In genomic region chr3:41081474-41082301, GRCm38 (mm10) we compare ENCODE assay signal across 7 mouse cellular contexts. TPM values are rescaled to one million over a fixed set of nuclear protein-coding genes. Genes with fewer than 3 reads are reported as not detected.
DNase-seq lines count a peak whose midpoint lies in the region; ATAC-seq and TF ChIP-seq lines count a peak whose summit lies in the region.

No protein-coding gene starts in this region.

- H3K4me2 ChIP-seq in embryonic facial prominence, embryonic 14.5 days (ENCODE audit: low read depth, low read length) = peak overlapping the region; percentile 71
- peak overlapping the region; percentile 72 for H3K4me2 ChIP-seq in limb, embryonic 14.5 days (replicated peaks; ENCODE audit: low read depth, low read length, severe bottlenecking)
- peak overlapping the region; percentile 92 for H3K4me2 ChIP-seq in midbrain, postnatal 0 days (ENCODE audit: low read depth, low read length, poor library complexity, severe bottlenecking)

- peak; percentile 65 for DNase-seq in MEL-GATA-1-ER (ENCODE audit: extremely low read depth, low read depth)
- peak; percentile 74 for DNase-seq in embryonic facial prominence, embryonic 14.5 days (ENCODE audit: low spot score)
- peak; percentile 44 for DNase-seq in hindbrain, embryonic 10.5 days (ENCODE audit: low spot score)
- peak; percentile 43 for DNase-seq in limb, embryonic 14.5 days (ENCODE audit: low spot score)
- DNase-seq in midbrain, postnatal 0 days (ENCODE audit: low spot score) = no peak
- no peak for DNase-seq in layer of hippocampus, adult 9-10 months (ENCODE audit: low spot score)

- H3K79me2 ChIP-seq in C2C12 (ENCODE audit: control insufficient read depth, insufficient read depth) = peaks cover 67% of the 10 kb centered on the region

- TF ChIP-seq CTCF in C2C12 (IDR thresholded peaks at IDR 0.05; ENCODE audit: control insufficient read depth, insufficient read depth, insufficient read length) = no peak
- no peak for TF ChIP-seq CTCF in midbrain, postnatal 0 days (IDR thresholded peaks at IDR 0.05)

- peak overlapping the region; percentile 91 for H3K27ac ChIP-seq in embryonic facial prominence, embryonic 14.5 days (replicated peaks; ENCODE audit: low read depth, low read length)
- peak overlapping the region; percentile 94 for H3K27ac ChIP-seq in hindbrain, embryonic 10.5 days
- peak overlapping the region; percentile 77 for H3K27ac ChIP-seq in limb, embryonic 14.5 days (replicated peaks; ENCODE audit: low read depth, low read length)
- no peak overlapping the region for H3K27ac ChIP-seq in midbrain, postnatal 0 days (ENCODE audit: low read depth, low read length)

- no peaks in the 10 kb centered on the region for H3K9me3 ChIP-seq in embryonic facial prominence, embryonic 14.5 days (ENCODE audit: control insufficient read depth, low read length)
- H3K9me3 ChIP-seq in hindbrain, embryonic 10.5 days = no peaks in the 10 kb centered on the region
- H3K9me3 ChIP-seq in limb, embryonic 14.5 days (ENCODE audit: control insufficient read depth, low read length) = no peaks in the 10 kb centered on the region
- no peaks in the 10 kb centered on the region for H3K9me3 ChIP-seq in midbrain, postnatal 0 days (ENCODE audit: low read length)

- no peak for ATAC-seq in embryonic facial prominence, embryonic 14.5 days (ENCODE audit: low read depth)
- no peak for ATAC-seq in limb, embryonic 14.5 days (ENCODE audit: low FRiP score, low read depth)
- no peak for ATAC-seq in midbrain, postnatal 0 days (ENCODE audit: low FRiP score)

- H3K27me3 ChIP-seq in C2C12 (ENCODE audit: control insufficient read depth, insufficient read depth, insufficient read length) = no peaks in the 10 kb centered on the region
- H3K27me3 ChIP-seq in embryonic facial prominence, embryonic 14.5 days (replicated peaks; ENCODE audit: control insufficient read depth, insufficient read depth, low read length) = no peaks in the 10 kb centered on the region
- H3K27me3 ChIP-seq in hindbrain, embryonic 10.5 days (ENCODE audit: insufficient read depth, poor library complexity, severe bottlenecking) = no peaks in the 10 kb centered on the region
- H3K27me3 ChIP-seq in limb, embryonic 14.5 days (ENCODE audit: control insufficient read depth, insufficient read depth, low read length) = no peaks in the 10 kb centered on the region
- no peaks in the 10 kb centered on the region for H3K27me3 ChIP-seq in midbrain, postnatal 0 days (ENCODE audit: insufficient read depth, low read length)

- H3K79me3 ChIP-seq in C2C12 (ENCODE audit: low read depth) = peaks cover 54% of the 10 kb centered on the region

- peak overlapping the region; percentile 95 for H3ac ChIP-seq in C2C12 (ENCODE audit: control insufficient read depth, insufficient read length, low read depth)

- H3K4me3 ChIP-seq in C2C12 (ENCODE audit: insufficient read depth, poor library complexity, severe bottlenecking) = peak overlapping the region; percentile 84
- H3K4me3 ChIP-seq in embryonic facial prominence, embryonic 14.5 days (ENCODE audit: low read depth, low read length) = peak overlapping the region; percentile 86
- peak overlapping the region; percentile 78 for H3K4me3 ChIP-seq in hindbrain, embryonic 10.5 days
- H3K4me3 ChIP-seq in limb, embryonic 14.5 days (replicated peaks; ENCODE audit: low read length) = peak overlapping the region; percentile 91
- H3K4me3 ChIP-seq in midbrain, postnatal 0 days (ENCODE audit: low read depth, low read length) = peak overlapping the region; percentile 89

- no peak for TF ChIP-seq POLR2A in limb, embryonic 14.5 days (IDR thresholded peaks at IDR 0.05; ENCODE audit: borderline replicate concordance, extremely low read depth, insufficient read depth, insufficient read length)

- peaks cover 11% of the 10 kb centered on the region for H3K36me3 ChIP-seq in C2C12 (ENCODE audit: control insufficient read depth, insufficient read depth)
- H3K36me3 ChIP-seq in embryonic facial prominence, embryonic 14.5 days (ENCODE audit: control insufficient read depth, insufficient read depth, low read length) = no peaks in the 10 kb centered on the region
- H3K36me3 ChIP-seq in hindbrain, embryonic 10.5 days = 0 out of 2 replicates have a peak, but pooled peaks cover 10% of the 10 kb centered on the region
- no peaks in the 10 kb centered on the region for H3K36me3 ChIP-seq in limb, embryonic 14.5 days (ENCODE audit: control insufficient read depth, insufficient read depth, low read length)
- H3K36me3 ChIP-seq in midbrain, postnatal 0 days (ENCODE audit: insufficient read depth, low read length) = no peaks in the 10 kb centered on the region

- H3K4me1 ChIP-seq in embryonic facial prominence, embryonic 14.5 days (ENCODE audit: control insufficient read depth, insufficient read depth, low read length) = peaks cover 20% of the 10 kb centered on the region; the same call in 1 of the 2 replicates
- H3K4me1 ChIP-seq in hindbrain, embryonic 10.5 days (replicated peaks) = peaks cover 28% of the 10 kb centered on the region
- peaks cover 13% of the 10 kb centered on the region for H3K4me1 ChIP-seq in limb, embryonic 14.5 days (ENCODE audit: control insufficient read depth, insufficient read depth, low read length)
- peaks cover 11% of the 10 kb centered on the region; the same call in 1 of the 2 replicates for H3K4me1 ChIP-seq in midbrain, postnatal 0 days (ENCODE audit: insufficient read depth, low read length)

- peak overlapping the region; percentile 91 for H3K9ac ChIP-seq in embryonic facial prominence, embryonic 14.5 days (ENCODE audit: low read depth, low read length)
- peak overlapping the region; percentile 81 for H3K9ac ChIP-seq in limb, embryonic 14.5 days (ENCODE audit: low read depth, low read length, severe bottlenecking)
- peak overlapping the region; percentile 81 for H3K9ac ChIP-seq in midbrain, postnatal 0 days (replicated peaks; ENCODE audit: low read length, poor library complexity, severe bottlenecking)

- 3% methylated on average over 23 of the region's 23 CpGs for WGBS in embryonic facial prominence, embryonic 14.5 days
- WGBS in hindbrain, embryonic 10.5 days = 5% methylated on average over 23 of the region's 23 CpGs
- under 1% methylated on average over 23 of the region's 23 CpGs for WGBS in limb, embryonic 14.5 days
- WGBS in midbrain, postnatal 0 days = 2% methylated on average over 23 of the region's 23 CpGs

TF ChIP-seq in C2C12, 6 proteins besides CTCF, POLR2A, EP300 and RAD21:
- TF ChIP-seq MYOD1 (IDR thresholded peaks at IDR 0.05; ENCODE audit: control insufficient read depth, insufficient read length, low read depth) (no peak), FOSL1 (IDR thresholded peaks at IDR 0.05; ENCODE audit: insufficient read depth, low read length, poor library complexity, severe bottlenecking) (no peak), USF1 (IDR thresholded peaks at IDR 0.05; ENCODE audit: low read depth) (no peak), MAX (IDR thresholded peaks at IDR 0.05) (no peak), CEBPB (IDR thresholded peaks at IDR 0.05; ENCODE audit: low read depth) (no peak), MYOG (IDR thresholded peaks at IDR 0.05; ENCODE audit: control insufficient read depth, extremely low read depth, insufficient read length) (no peak)

RNA-seq across cellular contexts. Expression of gene Pgrmc2, which starts 1.2 kb away (rescaled TPM):
- polyA plus RNA-seq in C2C12 (2012; fragmentation: generic; extraction: Trizol) = 39.8 TPM
- 32.5 and 33.7 TPM in 2 replicates for polyA plus RNA-seq in embryonic facial prominence, embryonic 14.5 days (2014; fragmentation: Nextera tagmentation; extraction: Ambion mirVana)
- polyA plus RNA-seq in hindbrain, embryonic 10.5 days (2016; fragmentation: Nextera tagmentation; extraction: Ambion mirVana) = 29.8 and 32.5 TPM in 2 replicates
- polyA plus RNA-seq in limb, embryonic 14.5 days (2012; rRNA removed) = 30.9 and 41.9 TPM in 2 replicates
- polyA plus RNA-seq in limb, embryonic 14.5 days (2014; fragmentation: Nextera tagmentation; extraction: Ambion mirVana) = 34.2 and 34.3 TPM in 2 replicates
- 28.4 and 32.0 TPM in 2 replicates for total RNA-seq in midbrain, postnatal 0 days (2014; rRNA removed)
- 24.5 and 27.9 TPM in 2 replicates for polyA plus RNA-seq in midbrain, postnatal 0 days (2015; fragmentation: Nextera tagmentation; extraction: Ambion mirVana)

Comparison
In these comparisons a context has a peak if more than half of its experiments do, and no peak if none do; other contexts are left out.
1. DNase-seq: peak in MEL-GATA-1-ER (single experiment), embryonic facial prominence, embryonic 14.5 days (single experiment), hindbrain, embryonic 10.5 days (single experiment) and limb, embryonic 14.5 days (single experiment); none in midbrain, postnatal 0 days (single experiment) and layer of hippocampus, adult 9-10 months (single experiment).
2. Peak in every context shown above with its lines, with median percentiles within 50 percentile points of each other: H3K4me3 ChIP-seq, H3K4me2 ChIP-seq and H3K9ac ChIP-seq.